Mouse (Mus musculus) lung, adult 2 months (tissue): ENCODE measurements around the gene Dcbld2. TPM values are rescaled to one million over a fixed set of nuclear protein-coding genes. Genes with fewer than 3 reads are reported as not detected.

Experiments used
- DNase-seq: peaks from one replicate; pipeline ENCODE4 v3.0.0; 2022
- H3K4me1 ChIP-seq: fragments of 200-500 bp; 2 replicates; pipeline ENCODE4 v1.6.1; 2011; ENCODE audit warnings: low read length; ENCODE audit not compliant: control insufficient read depth, insufficient read depth
- H3K4me3 ChIP-seq: fragments of 200-500 bp; replicated peaks from 2 replicates; pipeline ENCODE3; 2011; ENCODE audit warnings: low read depth, mild to moderate bottlenecking, control low read depth, low read length; ENCODE audit errors: extremely low read depth
- CTCF ChIP-seq: fragments of 200-500 bp; IDR thresholded peaks from 2 replicates; pipeline ENCODE4 v1.5.1; 2011; ENCODE audit warnings: mild to moderate bottlenecking, low read length, control low read depth; ENCODE audit not compliant: insufficient read depth
- POLR2A ChIP-seq: fragments of 200-500 bp; IDR thresholded peaks from 2 replicates; pipeline ENCODE4 v1.6.1; 2011; ENCODE audit warnings: low read depth, mild to moderate bottlenecking, control low read depth, low read length, borderline replicate concordance; ENCODE audit errors: extremely low read depth
- WGBS: fragments of 180-500 bp; shearing (Covaris S2); methylation state at CpG from one replicate; pipeline ENCODE4 v1.1.7; 2018; 5-methylcytosine and 5-hydroxymethylcytosine counted together
- polyA plus RNA-seq: library from polyadenylated mRNA; depleted of rRNA; stranded (reverse); fragments of >200 nt; gene quantifications from 2 replicates; pipeline ENCODE4 v1.2.3, GENCODE M21; 2012

Dcbld2 gene
- polyA plus RNA-seq, 1 experiment: 14.0 TPM

GRCm38 (mm10) chr16:58405271-58405670 lies 3.0 kb upstream of the Dcbld2 start:
- no peak for TF ChIP-seq POLR2A
- TF ChIP-seq CTCF: no peak
- H3K4me3 ChIP-seq: no peak overlapping the region
- 89% methylated on average over 4 of the region's 4 CpGs for WGBS
- H3K4me1 ChIP-seq: no peaks in the 10 kb centered on the region
- DNase-seq: no peak

GRCm38 (mm10) chr16:58408487-58409281 lies 441 bp downstream of the Dcbld2 start:
- H3K4me3 ChIP-seq: peak overlapping the region; percentile 80
- TF ChIP-seq POLR2A (peak; percentile 73; the same call in 1 of the 2 replicates), CTCF (no peak)
- DNase-seq: peak; percentile 51
- H3K4me1 ChIP-seq: no peaks in the 10 kb centered on the region
- WGBS: 2% methylated on average over 73 of the region's 89 CpGs

GRCm38 (mm10) chr16:58409825-58410224 lies 1.6 kb downstream of the Dcbld2 start:
- no peak for DNase-seq
- no peak for TF ChIP-seq CTCF
- TF ChIP-seq POLR2A: no peak
- 55% methylated on average over 7 of the region's 7 CpGs for WGBS
- H3K4me3 ChIP-seq: peak overlapping the region; percentile 19
- no peaks in the 10 kb centered on the region for H3K4me1 ChIP-seq

- DNase-seq: no peak
- Histone ChIP-seq H3K4me1 (no peaks in the 10 kb centered on the region), H3K4me3 (no peak overlapping the region)
- no peak for TF ChIP-seq POLR2A
- no peak for TF ChIP-seq CTCF
- WGBS: 94% methylated on average over 4 of the region's 4 CpGs
Observed at GRCm38 (mm10) chr16:58414801-58415200, 6.6 kb downstream of the Dcbld2 start.

GRCm38 (mm10) chr16:58415500-58415899 lies 7.3 kb downstream of the Dcbld2 start:
- no peak for DNase-seq
- Histone ChIP-seq H3K4me1 (no peaks in the 10 kb centered on the region), H3K4me3 (no peak overlapping the region)
- WGBS: 100% methylated on average over 2 of the region's 2 CpGs
- no peak for TF ChIP-seq CTCF
- no peak for TF ChIP-seq POLR2A

GRCm38 (mm10) chr16:58421696-58422354 lies 13.6 kb downstream of the Dcbld2 start:
- no peak for DNase-seq
- TF ChIP-seq POLR2A (no peak), CTCF (no peak)
- Histone ChIP-seq H3K4me3 (no peak overlapping the region), H3K4me1 (peaks cover 3% of the 10 kb centered on the region; the same call in 1 of the 2 replicates)
- 35% methylated on average over 11 of the region's 11 CpGs for WGBS

- no peaks in the 10 kb centered on the region for H3K4me1 ChIP-seq
- WGBS: 74% methylated on average over 7 of the region's 7 CpGs
- no peak for DNase-seq
- TF ChIP-seq POLR2A (no peak), CTCF (no peak)
- H3K4me3 ChIP-seq: no peak overlapping the region
Observed at GRCm38 (mm10) chr16:58430246-58430645, 22.0 kb downstream of the Dcbld2 start.

- no peak overlapping the region for H3K4me3 ChIP-seq
- DNase-seq: no peak
- no peaks in the 10 kb centered on the region for H3K4me1 ChIP-seq
- WGBS: 90% methylated on average over 1 of the region's 1 CpGs
- no peak for TF ChIP-seq CTCF
- no peak for TF ChIP-seq POLR2A
Observed at GRCm38 (mm10) chr16:58432384-58432783, 24.1 kb downstream of the Dcbld2 start.

GRCm38 (mm10) chr16:58444735-58445134 lies 36.5 kb downstream of the Dcbld2 start:
- 65% methylated on average over 6 of the region's 6 CpGs for WGBS
- DNase-seq: no peak
- no peaks in the 10 kb centered on the region for H3K4me1 ChIP-seq
- no peak; the same call in 1 of the 2 replicates for TF ChIP-seq CTCF
- no peak for TF ChIP-seq POLR2A
- H3K4me3 ChIP-seq: no peak overlapping the region
